ENCODE assay signal across 14 mouse cellular contexts in genomic region chr5:135073349-135074150, GRCm38 (mm10). TPM values are rescaled to one million over a fixed set of nuclear protein-coding genes. Genes with fewer than 3 reads are reported as not detected.
DNase-seq lines count a peak whose midpoint lies in the region; ATAC-seq lines count a peak whose summit lies in the region.
"Had no signal": no experiment of that assay in that cellular context is flagged by ENCODE, and none has a peak within 500 bp of the region (broad histone marks: within the 10 kb centered on the region; RNA-seq: fewer than 3 reads in every experiment).

No protein-coding gene starts in this region.

- no peak overlapping the region; the same call in 1 of the 2 replicates for H3K4me3 ChIP-seq in heart, embryonic 11.5 days (ENCODE audit: low read depth, low read length)
- no peak overlapping the region for H3K4me3 ChIP-seq in lung, embryonic 15.5 days
- H3K4me3 ChIP-seq in embryonic facial prominence, embryonic 12.5 days, result no peak overlapping the region

- H3K4me2 ChIP-seq in heart, embryonic 11.5 days, result peak overlapping the region; percentile 46
- H3K4me2 ChIP-seq in lung, embryonic 15.5 days, result peak overlapping the region; percentile 14; the same call in 1 of the 2 replicates
- H3K4me2 ChIP-seq in embryonic facial prominence, embryonic 12.5 days (replicated peaks), result peak overlapping the region; percentile 27; the same call in 1 of the 2 replicates

- WGBS in heart, embryonic 11.5 days (ENCODE audit: insufficient replicate concordance), result 24% methylated on average over 26 of the region's 26 CpGs
- 23% methylated on average over 26 of the region's 26 CpGs for WGBS in lung, embryonic 15.5 days
- 24% methylated on average over 26 of the region's 26 CpGs for WGBS in embryonic facial prominence, embryonic 12.5 days

- no peaks in the 10 kb centered on the region for H3K9me3 ChIP-seq in heart, embryonic 11.5 days (replicated peaks; ENCODE audit: control insufficient read depth, low read length)
- H3K9me3 ChIP-seq in lung, embryonic 15.5 days, result no peaks in the 10 kb centered on the region
- H3K9me3 ChIP-seq in embryonic facial prominence, embryonic 12.5 days, result 0 out of 2 replicates have a peak, but pooled peaks cover under 1% of the 10 kb centered on the region
- H3K9me3 ChIP-seq: G1E had no signal

- no peak for ATAC-seq in heart, embryonic 11.5 days (replicated peaks; ENCODE audit: insufficient number of reproducible peaks, low FRiP score, low TSS enrichment)
- no peak for ATAC-seq in lung, embryonic 15.5 days (ENCODE audit: borderline replicate concordance, extremely low read depth, low FRiP score, low TSS enrichment)
- no peak for ATAC-seq in embryonic facial prominence, embryonic 12.5 days (ENCODE audit: insufficient number of reproducible peaks, insufficient read depth, low FRiP score, low TSS enrichment)

- no peaks in the 10 kb centered on the region for H3K36me3 ChIP-seq in heart, embryonic 11.5 days (ENCODE audit: control insufficient read depth, insufficient read depth, low read length)
- H3K36me3 ChIP-seq in lung, embryonic 15.5 days, result peaks cover 6% of the 10 kb centered on the region; the same call in 1 of the 2 replicates
- peaks cover 31% of the 10 kb centered on the region for H3K36me3 ChIP-seq in embryonic facial prominence, embryonic 12.5 days
- H3K36me3 ChIP-seq: G1E had no signal

- H3K4me1 ChIP-seq in heart, embryonic 11.5 days (ENCODE audit: control insufficient read depth, insufficient read depth, low read length), result peaks cover 7% of the 10 kb centered on the region
- peaks cover 22% of the 10 kb centered on the region for H3K4me1 ChIP-seq in lung, embryonic 15.5 days
- H3K4me1 ChIP-seq in embryonic facial prominence, embryonic 12.5 days, result peaks cover 25% of the 10 kb centered on the region

- peak overlapping the region; percentile 56; the same call in 1 of the 2 replicates for H3K9ac ChIP-seq in heart, embryonic 11.5 days (ENCODE audit: low read depth, low read length)
- H3K9ac ChIP-seq in lung, embryonic 15.5 days, result no peak overlapping the region
- H3K9ac ChIP-seq in embryonic facial prominence, embryonic 12.5 days, result peak overlapping the region; percentile 34
- H3K9ac ChIP-seq: liver, embryonic 14.5 days had no signal

- no peak overlapping the region for H3K27ac ChIP-seq in heart, embryonic 11.5 days (ENCODE audit: low read depth, low read length)
- H3K27ac ChIP-seq in lung, embryonic 15.5 days, result no peak overlapping the region
- peak overlapping the region; percentile 37; the same call in 1 of the 2 replicates for H3K27ac ChIP-seq in embryonic facial prominence, embryonic 12.5 days
- H3K27ac ChIP-seq: liver, embryonic 14.5 days had no signal

- H3K27me3 ChIP-seq in heart, embryonic 11.5 days (ENCODE audit: control insufficient read depth, insufficient read depth, low read length), result 0 out of 2 replicates have a peak, but pooled peaks cover 3% of the 10 kb centered on the region
- no peaks in the 10 kb centered on the region for H3K27me3 ChIP-seq in lung, embryonic 15.5 days
- no peaks in the 10 kb centered on the region for H3K27me3 ChIP-seq in embryonic facial prominence, embryonic 12.5 days

- intact Hi-C loops in heart, postnatal 36 days (cut with DNase I), result no loop called here

- no peak for DNase-seq in heart, postnatal 36 days
- DNase-seq in lung, postnatal 36 days, result no peak
- peak; percentile 23 for DNase-seq in mesoderm, embryonic 11.5 days (ENCODE audit: low read depth, low spot score)
- no peak for DNase-seq in ovary, adult 18-20 months (ENCODE audit: low spot score)
- DNase-seq in adrenal gland, postnatal 14 days, result no peak
- DNase-seq: adrenal gland, postnatal 25 days; right cerebral cortex, postnatal 25 days; thymus, postnatal 4 days had no signal

RNA-seq across cellular contexts. Expression of gene Vps37d, which starts 4.5 kb away (rescaled TPM):
- 2.0 and 2.6 TPM in 2 replicates for polyA plus RNA-seq in heart, embryonic 11.5 days (2014; fragmentation: Nextera tagmentation; extraction: Ambion mirVana)
- 1 to 10 TPM in 1 of 2 experiments, under 1 TPM in 1; 0.95 to 1.6 TPM for total RNA-seq in heart, postnatal 36 days (2021)
- 6.1 and 9.1 TPM in 2 replicates for polyA plus RNA-seq in lung, embryonic 15.5 days (2015; fragmentation: Nextera tagmentation; extraction: Ambion mirVana)
- 26.4 and 27.2 TPM in 2 replicates for polyA plus RNA-seq in embryonic facial prominence, embryonic 12.5 days (2016; fragmentation: Nextera tagmentation; extraction: Ambion mirVana)
- total RNA-seq in adrenal gland, postnatal 14 days (2021), result 2.2 and 3.5 TPM in 2 replicates
- total RNA-seq: G1E; granulocyte monocyte progenitor cell, adult 5-6 weeks had no signal

RNA-seq across cellular contexts. Expression of gene Bud23, which starts 8.8 kb away (rescaled TPM):
- 74.8 and 78.3 TPM in 2 replicates for polyA plus RNA-seq in heart, embryonic 11.5 days (2014; fragmentation: Nextera tagmentation; extraction: Ambion mirVana)
- 10 to 100 TPM; 21.2 to 24.7 TPM for total RNA-seq in heart, postnatal 36 days (2021)
- polyA plus RNA-seq in lung, embryonic 15.5 days (2015; fragmentation: Nextera tagmentation; extraction: Ambion mirVana), result 117 and 124 TPM in 2 replicates
- 145 and 154 TPM in 2 replicates for polyA plus RNA-seq in embryonic facial prominence, embryonic 12.5 days (2016; fragmentation: Nextera tagmentation; extraction: Ambion mirVana)
- total RNA-seq in adrenal gland, postnatal 14 days (2021), result 45.6 and 51.3 TPM in 2 replicates

RNA-seq across cellular contexts. Expression of gene Dnajc30, which starts 9.5 kb away (rescaled TPM):
- 29.2 and 30.9 TPM in 2 replicates for polyA plus RNA-seq in heart, embryonic 11.5 days (2014; fragmentation: Nextera tagmentation; extraction: Ambion mirVana)
- 10 to 100 TPM; 38.5 to 40.4 TPM for total RNA-seq in heart, postnatal 36 days (2021)
- polyA plus RNA-seq in lung, embryonic 15.5 days (2015; fragmentation: Nextera tagmentation; extraction: Ambion mirVana), result 29.1 and 31.7 TPM in 2 replicates
- polyA plus RNA-seq in embryonic facial prominence, embryonic 12.5 days (2016; fragmentation: Nextera tagmentation; extraction: Ambion mirVana), result 31.9 and 34.2 TPM in 2 replicates
- 24.5 and 26.2 TPM in 2 replicates for total RNA-seq in adrenal gland, postnatal 14 days (2021)

RNA-seq across cellular contexts. Expression of gene Mlxipl, which starts 16.1 kb away (rescaled TPM):
- polyA plus RNA-seq in heart, embryonic 11.5 days (2014; fragmentation: Nextera tagmentation; extraction: Ambion mirVana), result 0.54 and 1.2 TPM in 2 replicates
- total RNA-seq in heart, postnatal 36 days (2021), result 10 to 100 TPM; 23.5 to 31.7 TPM
- polyA plus RNA-seq in lung, embryonic 15.5 days (2015; fragmentation: Nextera tagmentation; extraction: Ambion mirVana), result 1.4 and 2.8 TPM in 2 replicates
- polyA plus RNA-seq in embryonic facial prominence, embryonic 12.5 days (2016; fragmentation: Nextera tagmentation; extraction: Ambion mirVana), result 3.3 and 3.8 TPM in 2 replicates
- 80.7 and 81.6 TPM in 2 replicates for total RNA-seq in adrenal gland, postnatal 14 days (2021)
- polyA plus RNA-seq: G1E had no signal

RNA-seq across cellular contexts. Expression of gene Stx1a, which starts 50.3 kb away (rescaled TPM):
- polyA plus RNA-seq in heart, embryonic 11.5 days (2014; fragmentation: Nextera tagmentation; extraction: Ambion mirVana), result 10.4 and 13.4 TPM in 2 replicates
- total RNA-seq in heart, postnatal 36 days (2021), result 1 to 10 TPM; 1.7 to 2.0 TPM
- 11.9 and 13.2 TPM in 2 replicates for polyA plus RNA-seq in lung, embryonic 15.5 days (2015; fragmentation: Nextera tagmentation; extraction: Ambion mirVana)
- 20.4 and 20.7 TPM in 2 replicates for polyA plus RNA-seq in embryonic facial prominence, embryonic 12.5 days (2016; fragmentation: Nextera tagmentation; extraction: Ambion mirVana)
- total RNA-seq in adrenal gland, postnatal 14 days (2021), result 5.9 and 10.9 TPM in 2 replicates
